Mouse (Mus musculus) cerebellum, adult 11-12 months (tissue): ENCODE results near the gene Shc1.

Experiments used
- DNase-seq: peaks from one replicate; pipeline ENCODE4 v3.0.0; 2022

Gene Shc1

GRCm38 (mm10) chr3:89390699-89391662 lies 27.3 kb upstream of the Shc1 start:
- DNase-seq: peak; percentile 74

GRCm38 (mm10) chr3:89391663-89392511 lies 26.4 kb upstream of the Shc1 start:
- peak; percentile 82 for DNase-seq

- DNase-seq: peak; percentile 82
Observed at GRCm38 (mm10) chr3:89392871-89393311, 25.4 kb upstream of the Shc1 start.

GRCm38 (mm10) chr3:89393605-89394004 lies 24.6 kb upstream of the Shc1 start:
- peak; percentile 99 for DNase-seq

- DNase-seq: peak; percentile 94
Observed at GRCm38 (mm10) chr3:89394006-89394893, 24.0 kb upstream of the Shc1 start, which contains the start of gene Zbtb7b. Gene Zbtb7b, minus strand, starts transcription at chr3:89394776.

GRCm38 (mm10) chr3:89394894-89395256 lies 23.4 kb upstream of the Shc1 start:
- DNase-seq: peak; percentile 91

- DNase-seq: peak; percentile 71
Observed at GRCm38 (mm10) chr3:89395419-89395805, 22.8 kb upstream of the Shc1 start.

GRCm38 (mm10) chr3:89395806-89396653 lies 22.2 kb upstream of the Shc1 start:
- DNase-seq: peak; percentile 75

GRCm38 (mm10) chr3:89396654-89397005 lies 21.6 kb upstream of the Shc1 start:
- DNase-seq: peak; percentile 34

- no peak for DNase-seq
Observed at GRCm38 (mm10) chr3:89401329-89401728, 16.9 kb upstream of the Shc1 start.

GRCm38 (mm10) chr3:89402693-89403092 lies 15.6 kb upstream of the Shc1 start, which contains the start of gene Lenep:
Gene Lenep, minus strand, starts transcription at chr3:89402793.
- no peak for DNase-seq

- DNase-seq: no peak
Observed at GRCm38 (mm10) chr3:89406887-89407286, 11.4 kb upstream of the Shc1 start.

GRCm38 (mm10) chr3:89408448-89408847 lies 9.8 kb upstream of the Shc1 start:
- DNase-seq: no peak

- no peak for DNase-seq
Observed at GRCm38 (mm10) chr3:89409701-89410100, 8.5 kb upstream of the Shc1 start.

- DNase-seq: no peak
Observed at GRCm38 (mm10) chr3:89410864-89411263, 7.4 kb upstream of the Shc1 start.

GRCm38 (mm10) chr3:89411490-89412393 lies 6.5 kb upstream of the Shc1 start, which contains the start of gene Flad1:
Gene Flad1, minus strand, starts transcription at chr3:89411870.
- peak; percentile 99 for DNase-seq

- no peak for DNase-seq
Observed at GRCm38 (mm10) chr3:89416158-89416557, 2.1 kb upstream of the Shc1 start.

- no peak for DNase-seq
Observed at GRCm38 (mm10) chr3:89417131-89417530, 1.1 kb upstream of the Shc1 start.

GRCm38 (mm10) chr3:89417840-89418169 lies 438 bp upstream of the Shc1 start:
- DNase-seq: no peak

- no peak for DNase-seq
Observed at GRCm38 (mm10) chr3:89418861-89419250, 613 bp downstream of the Shc1 start.
